Mouse (Mus musculus) limb, embryonic 12.5 days (tissue): Measurements from ENCODE around the gene Gm10112. TPM values are rescaled to one million over a fixed set of nuclear protein-coding genes. Genes with fewer than 3 reads are reported as not detected.

Experiments
- ATAC-seq: fragments of 200-750 bp; cut with Nextera tagmentation; 2 replicates; pipeline ENCODE4 v1.8.0; 2017; ENCODE audit warnings: low read depth, moderate TSS enrichment; ENCODE audit not compliant: insufficient number of reproducible peaks, insufficient read depth, low FRiP score, low TSS enrichment
- H3K27ac ChIP-seq: fragments of 300-500 bp; sonication (generic); 2 replicates; pipeline ENCODE4 v1.5.1; 2016; ENCODE audit warnings: mild to moderate bottlenecking, moderate library complexity
- H3K27me3 ChIP-seq: fragments of 300-500 bp; sonication (generic); 2 replicates; pipeline ENCODE4 v1.6.1; 2016; ENCODE audit warnings: mild to moderate bottlenecking, moderate library complexity
- H3K36me3 ChIP-seq: fragments of 300-500 bp; sonication (generic); 2 replicates; pipeline ENCODE4 v1.6.1; 2016; ENCODE audit warnings: mild to moderate bottlenecking, moderate library complexity
- H3K4me1 ChIP-seq: fragments of 300-500 bp; sonication (generic); replicated peaks from 2 replicates; pipeline ENCODE4 v1.6.1; 2016
- H3K4me2 ChIP-seq: fragments of 300-500 bp; sonication (generic); 2 replicates; pipeline ENCODE4 v1.6.1; 2016; ENCODE audit warnings: mild to moderate bottlenecking, moderate library complexity
- H3K4me3 ChIP-seq: fragments of 300-500 bp; sonication (generic); replicated peaks from 2 replicates; pipeline ENCODE4 v1.5.1; 2016; ENCODE audit warnings: mild to moderate bottlenecking
- H3K9ac ChIP-seq: fragments of 300-500 bp; sonication (generic); replicated peaks from 2 replicates; pipeline ENCODE4 v1.6.1; 2016; ENCODE audit warnings: mild to moderate bottlenecking, moderate library complexity
- H3K9me3 ChIP-seq: fragments of 300-500 bp; sonication (generic); 2 replicates; pipeline ENCODE4 v1.6.1; 2016; ENCODE audit warnings: mild to moderate bottlenecking, moderate library complexity
- WGBS: fragments of 180-500 bp; shearing (Covaris S2); methylation state at CpG from one replicate; pipeline ENCODE4 v1.1.7; 2016; 5-methylcytosine and 5-hydroxymethylcytosine counted together
- polyA plus RNA-seq: library from polyadenylated mRNA; unstranded; fragments of >200 nt; fragmentation: Nextera tagmentation; extraction: Ambion mirVana; gene quantifications from 2 replicates; pipeline ENCODE4 v1.2.1, GENCODE M21; 2016

Gene Gm10112
- polyA plus RNA-seq: not detected in 2 replicates

DNA sequence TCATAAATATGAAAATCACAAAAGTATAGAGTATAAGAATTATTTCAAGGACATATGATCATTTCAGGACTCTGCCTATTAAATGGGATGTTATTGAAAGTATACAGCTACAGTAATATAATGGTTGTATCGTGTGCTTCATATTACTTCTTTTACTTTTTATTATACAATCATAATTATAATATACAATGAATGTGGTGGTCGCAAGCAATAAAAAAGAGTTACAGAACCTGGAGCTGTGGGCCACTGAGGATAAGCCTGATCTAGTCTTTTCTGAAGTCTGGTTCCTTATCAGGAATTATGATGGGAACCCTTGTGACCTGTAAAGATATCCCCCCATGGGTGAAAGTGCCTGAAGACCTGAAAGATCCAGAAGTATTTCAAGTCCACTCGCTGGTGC lies at the start of gene Gm10112:
Gene Gm10112, plus strand, starts transcription at position 301 of the 400 bp plus-strand sequence.
- no peaks in the 10 kb centered on the region for H3K4me1 ChIP-seq
- no peak for ATAC-seq
- no peak within 1 kb of the TSS for H3K27ac ChIP-seq
- no peak within 1 kb of the TSS for H3K9ac ChIP-seq
- WGBS: 84% methylated on average over 3 of the region's 3 CpGs
- H3K4me3 ChIP-seq: no peak within 1 kb of the TSS
- H3K27me3 ChIP-seq: no peaks in the 10 kb centered on the region
- no peaks in the 10 kb centered on the region for H3K36me3 ChIP-seq
- H3K4me2 ChIP-seq: no peak within 1 kb of the TSS
- no peaks in the 10 kb centered on the region for H3K9me3 ChIP-seq

DNA sequence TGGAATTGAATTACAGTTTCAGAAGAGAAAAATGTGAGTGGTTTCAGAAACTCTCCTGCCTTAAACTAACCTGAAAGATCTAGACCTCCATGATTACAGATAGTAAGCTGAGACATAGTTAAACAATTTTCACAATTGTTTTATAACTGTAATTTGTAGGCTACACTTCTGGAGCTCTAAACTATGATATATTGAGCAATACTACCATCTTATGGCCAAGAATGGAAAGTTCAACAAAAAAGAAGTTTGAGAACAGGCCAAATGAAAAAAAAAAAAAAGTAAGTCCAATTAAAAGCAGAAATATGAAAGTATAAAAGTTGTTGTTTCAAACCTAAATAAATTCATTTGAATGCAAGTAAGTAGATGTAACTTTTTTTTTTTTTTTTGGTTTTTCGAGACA lies 21.4 kb downstream of the Gm10112 start:
- Histone ChIP-seq H3K36me3 (no peaks in the 10 kb centered on the region), H3K27ac (no peak overlapping the region), H3K9ac (no peak overlapping the region), H3K4me3 (no peak overlapping the region), H3K4me1 (no peaks in the 10 kb centered on the region), H3K4me2 (no peak overlapping the region), H3K9me3 (no peaks in the 10 kb centered on the region), H3K27me3 (no peaks in the 10 kb centered on the region)
- 50% methylated on average over 1 of the region's 1 CpGs for WGBS
- no peak for ATAC-seq

- H3K27me3 ChIP-seq: no peaks in the 10 kb centered on the region
- H3K9me3 ChIP-seq: no peaks in the 10 kb centered on the region
- no peak overlapping the region for H3K4me2 ChIP-seq
- H3K36me3 ChIP-seq: no peaks in the 10 kb centered on the region
- WGBS: 4% methylated on average over 2 of the region's 2 CpGs
- H3K27ac ChIP-seq: no peak overlapping the region
- no peak overlapping the region for H3K9ac ChIP-seq
- H3K4me1 ChIP-seq: no peaks in the 10 kb centered on the region
- ATAC-seq: no peak
- no peak overlapping the region for H3K4me3 ChIP-seq
These were observed 28.2 kb downstream of the Gm10112 start for GRCm38 (mm10) chrX:111196376-111196775.

- no peaks in the 10 kb centered on the region for H3K27me3 ChIP-seq
- no peak overlapping the region for H3K27ac ChIP-seq
- no peak overlapping the region for H3K4me2 ChIP-seq
- H3K9ac ChIP-seq: no peak overlapping the region
- H3K36me3 ChIP-seq: no peaks in the 10 kb centered on the region
- WGBS: 23% methylated on average over 5 of the region's 5 CpGs
- no peak for ATAC-seq
- no peaks in the 10 kb centered on the region for H3K4me1 ChIP-seq
- H3K4me3 ChIP-seq: no peak overlapping the region
- H3K9me3 ChIP-seq: no peaks in the 10 kb centered on the region
These were observed 42.1 kb downstream of the Gm10112 start for GRCm38 (mm10) chrX:111210225-111210624.

Other genes with a start within 250 kb of the Gm10112 start
- not detected in 2 replicates for gene Cylc1, start 57.9 kb upstream of the Gm10112 start, polyA plus RNA-seq